Mouse (Mus musculus) adrenal gland, adult 2 months (tissue): ENCODE data around the gene Anks1. TPM values are rescaled to one million over a fixed set of nuclear protein-coding genes. Genes with fewer than 3 reads are reported as not detected.
A peak's percentile ranks its signal among the peaks of the same experiment; 100 is the strongest.

Source experiments
- DNase-seq: peaks from one replicate; pipeline ENCODE4 v3.0.0; 2021
- polyA plus RNA-seq: library from polyadenylated mRNA; depleted of rRNA; stranded (reverse); fragments of >200 nt; gene quantifications from 2 replicates; pipeline ENCODE4 v1.2.3, GENCODE M21; 2012
- total RNA-seq, 2 experiments: library from RNA; stranded (reverse); gene quantifications; 2 replicates each; pipeline ENCODE4 v1.2.3; 2021

Gene Anks1
- total and polyA plus RNA-seq, 3 experiments = 23.5 to 41.3 (median 24.9) TPM

DNA sequence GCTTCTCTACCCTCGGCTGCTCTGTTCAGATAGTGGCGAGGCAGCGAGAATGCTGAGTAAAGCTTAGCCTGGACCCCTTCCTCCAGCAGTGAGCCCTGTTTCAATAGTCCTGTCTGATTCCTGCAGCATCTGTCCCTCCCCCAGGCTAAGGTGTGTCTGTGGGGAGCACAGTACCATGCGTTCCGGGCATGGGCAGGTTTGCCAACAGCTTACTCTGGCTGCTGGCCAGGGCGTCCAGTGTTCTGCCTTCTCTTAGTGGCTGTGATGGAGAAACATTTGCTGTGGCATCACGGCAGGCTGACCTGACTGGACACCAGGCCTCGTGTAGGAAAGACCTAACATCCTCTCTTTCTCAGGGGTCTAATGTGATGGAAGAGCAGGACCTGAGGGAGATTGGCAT is 141.1 kb downstream of the Anks1 start:
- peak; percentile 43 for DNase-seq

DNA sequence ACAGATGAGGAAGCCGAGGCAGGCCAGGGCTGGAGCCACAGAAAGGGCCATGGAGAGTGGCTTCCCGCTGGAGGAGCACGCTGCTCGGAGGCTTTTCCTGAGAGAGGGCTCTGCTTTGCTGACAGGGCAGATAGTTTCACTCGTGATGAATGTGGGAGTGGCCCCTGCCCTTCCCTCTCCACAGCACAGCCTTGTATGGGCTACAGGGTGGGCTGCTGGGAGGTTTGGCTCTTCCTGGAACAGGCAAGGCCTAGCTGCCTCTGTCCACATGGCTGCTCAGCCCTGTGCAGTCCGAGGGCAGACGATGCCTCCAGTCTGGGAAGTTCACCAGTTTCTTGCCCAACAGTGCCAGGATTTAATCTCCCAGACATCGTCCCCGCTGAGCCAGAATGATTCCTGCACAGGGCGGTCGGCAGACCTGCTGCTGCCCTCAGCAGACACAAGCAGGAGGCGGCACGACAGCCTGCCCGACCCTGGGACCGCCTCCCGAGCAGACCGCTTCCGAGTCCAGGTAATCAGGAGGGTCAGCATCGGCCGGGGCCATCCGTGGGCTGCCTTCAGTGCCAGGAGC is 143.3 kb downstream of the Anks1 start:
- no peak for DNase-seq

DNA sequence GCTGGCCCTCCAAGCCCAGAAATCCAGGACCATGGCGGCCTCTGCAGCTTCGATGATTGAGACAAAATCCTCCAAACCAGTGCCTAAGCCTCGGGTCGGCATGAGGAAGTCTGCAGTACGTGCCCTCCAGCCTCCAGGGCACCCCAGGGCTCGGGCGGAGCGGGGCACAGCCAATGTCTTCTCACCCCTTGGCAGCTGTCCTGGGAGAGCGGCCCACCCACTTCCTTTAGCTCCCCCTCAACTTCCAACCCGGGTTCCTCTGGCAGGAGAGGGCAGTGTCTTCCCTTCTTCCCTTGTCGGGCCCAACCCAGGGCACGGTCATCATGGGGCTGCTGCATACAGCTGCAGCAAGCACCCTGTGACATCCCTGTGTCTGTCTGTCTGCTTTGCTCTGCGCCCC is 149.2 kb downstream of the Anks1 start:
- no peak for DNase-seq

DNA sequence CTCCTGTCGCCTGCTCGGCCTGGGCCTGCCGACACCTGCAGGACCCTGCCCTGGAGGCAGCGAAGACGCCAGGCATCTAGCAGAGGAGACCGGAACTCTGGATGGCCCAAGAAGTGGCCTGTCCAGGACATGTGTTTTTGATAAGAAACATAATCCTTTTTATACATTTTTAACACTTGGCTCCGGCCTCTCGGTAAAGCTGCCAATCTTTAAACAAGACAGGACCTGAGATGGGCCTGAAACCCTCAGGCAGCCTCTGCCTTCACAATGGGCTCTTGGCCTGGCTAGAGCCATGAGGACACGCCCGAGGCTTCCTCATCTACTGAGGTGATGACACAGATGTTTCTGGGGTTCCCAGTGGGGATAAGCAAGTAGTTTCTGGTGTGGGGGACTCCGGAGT is 151.6 kb downstream of the Anks1 start:
- DNase-seq = no peak

DNA sequence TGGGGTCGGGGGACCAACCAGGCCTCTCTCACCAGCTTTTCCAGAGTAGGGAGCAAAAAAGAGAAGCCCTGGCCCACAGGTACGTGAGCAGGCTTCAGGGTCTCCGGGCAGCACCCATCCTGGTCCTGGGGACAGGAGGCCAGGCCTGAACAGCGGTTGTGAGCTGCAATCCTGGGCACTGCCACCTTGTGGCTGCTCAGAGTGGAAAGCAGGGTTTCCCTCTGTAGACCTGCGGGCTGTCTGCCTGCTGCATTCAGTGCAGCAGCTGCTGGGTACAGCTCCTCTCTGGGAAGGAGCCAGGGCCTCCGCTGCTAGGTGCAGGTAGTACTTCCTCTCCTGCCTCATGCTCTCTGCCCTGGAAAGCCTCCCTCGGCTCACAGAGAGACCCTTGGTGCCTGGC is 152.4 kb downstream of the Anks1 start:
- DNase-seq = no peak

DNA sequence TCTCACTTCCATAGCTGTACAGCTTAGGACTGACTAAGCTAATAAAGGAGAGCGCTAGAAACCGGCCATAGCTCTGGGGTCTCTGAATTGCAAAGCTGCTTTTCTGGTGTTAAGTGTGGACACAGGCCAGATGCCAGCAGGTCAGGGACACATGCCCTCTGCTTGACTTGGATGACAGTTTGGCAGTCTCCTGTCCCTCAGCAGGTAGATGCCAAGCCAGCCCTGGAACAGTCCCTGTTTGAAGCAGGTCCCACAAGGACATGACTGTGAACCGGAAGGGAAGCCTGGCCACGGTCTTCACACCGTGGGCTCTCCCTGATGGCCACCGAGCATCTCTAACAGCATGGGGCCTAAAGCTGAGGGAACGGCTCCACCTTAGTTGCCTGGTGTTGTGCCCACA is 153.6 kb downstream of the Anks1 start:
- no peak for DNase-seq

DNA sequence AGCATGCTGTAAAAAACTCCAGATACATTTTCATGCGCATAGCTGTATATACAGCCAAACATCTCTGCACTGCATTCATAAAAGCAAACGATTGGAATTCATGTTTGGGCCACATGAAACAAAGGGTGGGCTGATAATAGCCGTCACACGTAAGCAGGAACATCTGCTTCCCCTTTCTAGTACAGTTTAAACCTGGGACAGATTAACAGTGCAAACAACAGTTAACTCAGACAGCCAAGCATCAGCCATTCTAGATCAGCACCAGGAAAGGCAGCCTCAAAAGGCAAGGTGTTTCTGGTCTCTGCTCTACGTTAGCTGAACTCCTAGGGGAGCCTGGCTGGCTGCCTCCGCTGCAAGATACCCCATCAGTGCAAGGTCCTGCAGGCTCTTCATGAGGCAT is 154.1 kb downstream of the Anks1 start:
- DNase-seq = no peak

DNA sequence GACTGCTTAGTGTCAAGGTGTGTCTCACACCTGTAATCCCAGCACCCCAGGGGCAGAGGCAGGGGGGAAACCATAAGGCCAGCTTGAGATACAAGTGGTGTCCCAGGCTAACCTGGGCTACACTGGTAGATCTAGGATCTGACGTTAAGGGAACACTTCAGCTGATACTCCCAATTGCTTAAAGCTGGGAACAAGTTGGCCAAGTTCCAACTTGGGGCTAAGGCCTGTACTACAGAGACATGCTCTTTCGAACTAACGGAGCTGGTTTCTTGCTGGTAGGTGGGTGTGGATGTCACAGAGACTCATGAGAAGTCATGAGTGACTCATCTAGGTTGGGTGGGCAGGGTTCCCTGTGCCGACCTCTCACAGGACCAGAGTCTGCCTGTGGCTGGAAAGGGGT is 158.2 kb downstream of the Anks1 start:
- no peak for DNase-seq

DNA sequence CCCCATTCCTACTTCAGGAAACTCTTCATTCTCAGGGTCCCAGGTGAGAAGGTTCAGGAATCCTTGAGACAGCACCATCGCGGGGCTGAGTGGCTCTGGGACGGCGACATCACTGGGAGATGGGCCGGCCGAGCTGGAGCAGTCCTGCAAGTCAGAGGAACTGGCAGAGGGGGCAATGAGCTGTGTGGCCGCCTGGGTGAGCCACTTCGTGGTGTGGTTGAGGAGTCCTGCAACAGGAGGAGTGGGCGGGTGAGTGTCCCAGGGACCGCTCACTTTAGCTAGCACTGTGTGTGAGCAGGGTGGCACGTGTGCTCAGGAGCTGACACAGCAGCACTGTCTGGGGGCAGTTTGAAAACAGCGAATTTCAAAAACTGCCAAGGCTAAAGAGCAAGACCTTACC is 160.3 kb downstream of the Anks1 start:
- no peak for DNase-seq

DNA sequence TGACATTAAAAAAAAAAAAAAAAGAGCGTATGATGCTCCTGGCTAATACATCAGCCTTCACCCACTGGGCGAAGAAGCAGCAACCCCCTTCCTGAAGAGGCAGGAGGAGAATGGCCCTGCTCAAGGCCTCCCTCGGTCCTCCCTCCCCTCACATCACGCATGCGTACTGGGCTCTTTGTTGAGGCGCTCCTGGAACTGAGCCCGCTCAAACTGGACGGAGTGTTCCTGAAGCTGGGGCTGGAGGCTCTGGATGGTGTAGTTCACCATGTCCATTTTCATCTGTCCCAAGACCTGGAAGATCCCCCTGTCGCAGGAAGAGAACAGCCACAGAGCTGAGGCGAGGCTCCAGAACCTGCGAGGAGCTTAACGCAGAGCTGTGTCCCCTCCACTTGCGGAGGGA is 161.2 kb downstream of the Anks1 start:
- DNase-seq = peak; percentile 87

DNA sequence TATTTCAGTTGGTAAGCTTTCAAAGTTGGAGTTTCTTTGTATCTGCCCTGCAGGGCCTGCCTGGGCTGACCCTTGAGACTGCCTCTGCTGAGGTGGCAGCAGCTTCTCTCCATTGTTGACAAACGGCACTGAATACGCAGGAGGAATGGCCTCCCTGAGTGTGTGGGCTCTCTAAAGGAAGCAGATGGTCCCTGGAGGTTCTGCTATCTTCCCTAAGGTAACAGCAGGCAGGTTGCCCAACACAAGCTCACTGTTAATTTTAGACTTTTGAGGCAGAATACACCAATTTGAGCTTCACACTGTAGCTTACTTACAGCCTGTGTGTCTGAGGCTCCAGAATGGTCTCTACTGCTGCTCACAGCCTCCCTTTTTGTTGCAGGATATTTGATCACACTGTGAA is 163.6 kb downstream of the Anks1 start:
- no peak for DNase-seq

DNA sequence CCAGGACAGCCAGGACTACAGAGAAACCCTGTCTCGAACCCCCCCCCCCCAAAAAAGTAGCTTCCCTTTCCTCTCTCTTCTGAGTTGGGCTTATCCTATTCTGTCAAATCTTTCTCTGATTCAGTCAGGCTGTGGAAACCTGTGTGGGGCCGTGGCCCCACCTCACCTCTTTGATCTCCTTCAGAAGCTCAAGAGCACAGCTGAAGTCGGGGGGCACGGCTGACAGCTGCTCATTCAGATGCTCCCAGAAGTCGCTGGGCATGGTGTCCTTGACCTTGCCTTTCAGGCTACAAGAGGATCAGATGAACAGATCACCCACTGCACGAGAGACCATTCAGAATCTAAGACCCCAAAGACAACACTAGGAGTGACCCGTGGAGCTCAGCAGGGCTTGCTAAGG is 165.4 kb downstream of the Anks1 start:
- DNase-seq = no peak

DNA sequence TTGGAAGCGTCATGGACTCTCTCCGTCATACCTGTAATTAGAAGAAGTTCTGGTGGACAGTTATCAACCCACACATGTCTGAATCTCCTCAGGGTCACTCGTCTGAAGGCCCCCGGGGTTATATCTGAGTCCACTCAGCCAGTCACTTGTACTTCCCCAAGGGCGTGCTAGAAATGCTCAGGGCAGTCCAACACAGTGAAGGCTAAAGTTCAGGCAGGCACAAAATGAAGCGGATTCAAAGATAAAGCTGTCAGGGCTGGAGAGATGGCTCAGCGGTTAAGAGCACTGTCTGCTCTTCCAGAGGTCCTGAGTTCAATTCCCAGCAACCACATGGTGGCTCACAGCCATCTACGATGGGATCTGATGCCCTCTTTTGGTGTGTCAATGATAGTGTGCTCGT is 168.9 kb downstream of the Anks1 start:
- DNase-seq = no peak

DNA sequence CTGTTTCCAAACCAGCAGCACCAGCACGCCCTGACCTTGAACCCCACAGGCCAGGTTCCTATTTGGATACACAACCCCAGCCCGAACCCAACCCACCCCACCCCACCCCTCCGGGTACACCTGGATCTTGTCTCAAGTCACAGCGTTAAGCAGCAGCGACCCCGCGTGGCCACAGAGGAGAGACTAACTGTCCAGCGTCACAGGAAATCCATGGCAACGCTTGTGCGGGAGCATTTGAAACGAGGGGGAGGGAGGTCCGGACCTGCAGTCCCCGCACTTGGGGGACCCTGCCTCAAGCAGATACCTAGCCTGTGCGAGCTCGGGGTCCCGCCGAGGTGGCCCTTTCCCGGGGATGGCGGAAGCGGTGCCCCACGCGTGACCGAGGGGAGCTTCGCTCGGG is 170.5 kb downstream of the Anks1 start:
- peak; percentile 84 for DNase-seq

DNA sequence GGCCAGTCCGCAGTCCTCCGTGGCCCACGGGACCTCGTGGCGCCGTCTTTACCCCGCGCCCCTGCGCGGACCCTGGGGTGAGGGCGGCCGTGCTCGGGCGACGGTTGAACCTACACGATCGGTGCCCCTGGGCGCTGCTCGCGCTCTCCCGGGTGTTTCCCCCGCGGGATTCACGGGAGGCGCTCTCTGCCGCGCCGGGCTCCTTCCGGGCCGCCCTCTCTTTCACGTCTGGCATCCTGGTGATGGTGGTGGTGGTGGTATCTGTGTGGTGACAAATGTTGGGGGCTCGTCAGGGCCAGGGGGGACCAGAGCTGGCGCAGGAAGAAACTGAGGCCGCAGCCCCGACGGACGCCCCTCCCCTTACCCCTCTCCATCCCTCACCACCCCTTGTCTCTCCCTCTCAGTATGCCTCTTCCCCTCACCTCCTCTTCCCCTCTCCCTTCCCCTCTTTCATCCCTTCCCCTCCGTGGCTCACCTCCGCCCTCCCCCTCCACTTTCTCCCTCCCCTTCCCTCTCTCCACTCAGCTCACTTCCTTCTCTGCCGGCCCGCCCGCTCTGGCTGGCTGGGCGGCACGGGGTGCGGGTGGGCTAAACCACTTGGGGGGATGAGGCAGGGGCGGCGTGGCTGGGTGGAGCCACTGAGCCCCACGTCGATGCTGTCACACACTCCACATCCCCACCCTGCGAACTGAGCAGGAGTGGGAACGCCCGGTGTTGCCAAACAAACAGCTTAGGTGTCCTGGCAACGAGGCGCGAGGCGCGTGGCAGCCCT is 171.1 kb downstream of the Anks1 start, which contains the start of gene Tcp11:
Gene Tcp11, minus strand, starts transcription at position 595 of the 772 bp plus-strand sequence.
- DNase-seq = peak; percentile 25

DNA sequence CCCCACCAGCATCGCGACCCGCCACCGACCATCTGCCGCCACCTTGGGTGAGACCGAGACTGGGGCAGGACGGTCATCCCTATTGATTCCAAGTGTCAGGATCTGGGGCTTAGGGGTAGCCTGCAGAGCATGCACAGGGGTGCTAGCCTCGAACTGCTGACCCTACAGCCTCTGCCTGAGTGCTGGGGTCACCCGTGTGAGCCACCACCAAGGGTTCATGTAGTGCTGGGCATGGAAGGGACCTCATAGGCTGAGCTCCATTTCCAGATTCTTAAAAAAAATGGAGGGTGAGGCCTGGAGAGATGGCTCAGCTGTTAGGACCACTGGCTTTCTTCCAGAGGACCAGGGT is 171.7 kb downstream of the Anks1 start:
- DNase-seq = no peak

DNA sequence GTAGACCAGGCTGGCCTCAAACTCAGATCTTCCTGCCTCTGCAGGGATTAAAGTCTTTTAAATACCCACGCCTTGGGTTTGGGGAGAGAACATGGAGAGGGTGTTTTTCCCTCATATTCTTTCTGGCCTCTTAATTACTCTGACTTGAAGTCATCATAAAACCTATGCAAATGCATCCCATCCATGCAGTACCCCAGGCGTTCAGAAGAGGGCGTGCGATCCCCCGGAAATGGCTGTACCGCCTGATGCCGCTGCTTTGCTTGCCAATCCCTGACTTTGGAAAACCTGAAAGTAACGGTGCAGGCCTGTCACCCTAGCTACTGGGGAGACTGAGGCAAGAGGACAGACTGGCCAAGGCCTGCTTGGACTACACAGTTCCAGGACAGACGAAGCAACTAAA is 172.3 kb downstream of the Anks1 start:
- peak; percentile 58 for DNase-seq

DNA sequence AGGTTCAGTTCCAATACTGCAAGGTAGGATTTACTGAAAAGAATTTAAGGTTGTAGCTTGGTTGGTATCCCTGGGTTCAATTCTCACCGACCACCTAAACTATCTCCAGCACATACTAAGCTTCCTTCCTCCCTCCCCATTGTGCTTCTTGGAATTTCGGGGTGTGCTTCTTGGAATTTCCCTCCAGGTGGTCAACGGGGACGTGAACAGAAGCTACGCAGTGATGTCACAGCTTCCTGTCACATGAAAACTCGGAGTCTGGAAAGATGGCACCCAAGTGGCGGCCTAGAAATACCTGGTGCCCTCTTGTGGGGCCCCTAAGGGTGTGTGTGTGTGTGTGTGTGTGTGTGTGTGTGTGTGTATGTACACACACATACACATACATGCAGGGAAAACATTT is 172.8 kb downstream of the Anks1 start:
- DNase-seq = no peak

DNA sequence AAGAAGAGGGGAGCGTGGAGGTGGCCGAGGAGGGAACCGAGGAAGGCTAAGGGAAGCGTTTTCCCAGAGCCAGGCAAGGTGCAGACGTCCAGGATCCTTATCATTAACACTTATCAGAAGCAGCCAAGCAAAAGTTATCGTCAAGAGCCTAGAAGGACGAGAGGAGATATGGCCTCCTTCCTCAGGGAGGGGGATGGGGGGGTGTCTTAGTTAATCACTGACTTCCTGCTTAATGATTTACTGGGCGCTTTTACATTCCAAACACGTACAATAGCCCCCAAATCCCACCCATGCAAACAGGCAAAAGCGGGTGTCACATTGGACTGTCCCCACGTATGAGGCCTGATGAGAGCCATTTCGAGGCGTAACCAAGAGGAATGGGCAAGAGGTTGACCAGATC is 173.8 kb downstream of the Anks1 start:
- DNase-seq = no peak

DNA sequence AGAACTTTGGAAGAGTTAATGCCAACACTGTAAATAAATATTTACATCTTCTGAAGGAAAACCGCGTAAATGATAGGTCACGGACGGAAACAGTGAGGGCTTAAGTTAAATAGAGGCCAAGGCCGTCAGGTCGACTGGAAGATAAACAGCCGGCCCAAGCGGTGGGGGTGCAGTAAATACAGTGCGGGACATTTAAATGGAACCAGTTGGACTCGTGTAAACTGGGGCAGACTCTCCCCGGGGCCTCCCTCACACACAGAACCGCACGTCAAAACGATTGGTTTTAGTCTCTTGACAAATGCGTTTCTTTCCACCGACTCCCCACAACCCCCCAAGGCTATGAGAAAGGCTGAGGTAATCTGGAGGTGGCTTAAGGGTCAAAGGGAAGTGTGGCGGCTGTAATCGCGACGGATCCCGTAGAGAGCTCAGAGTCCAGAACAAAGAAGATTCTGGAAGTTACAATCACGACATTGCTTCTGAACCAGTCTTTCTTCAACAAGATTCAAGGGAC is 175.3 kb downstream of the Anks1 start:
- DNase-seq = no peak

DNA sequence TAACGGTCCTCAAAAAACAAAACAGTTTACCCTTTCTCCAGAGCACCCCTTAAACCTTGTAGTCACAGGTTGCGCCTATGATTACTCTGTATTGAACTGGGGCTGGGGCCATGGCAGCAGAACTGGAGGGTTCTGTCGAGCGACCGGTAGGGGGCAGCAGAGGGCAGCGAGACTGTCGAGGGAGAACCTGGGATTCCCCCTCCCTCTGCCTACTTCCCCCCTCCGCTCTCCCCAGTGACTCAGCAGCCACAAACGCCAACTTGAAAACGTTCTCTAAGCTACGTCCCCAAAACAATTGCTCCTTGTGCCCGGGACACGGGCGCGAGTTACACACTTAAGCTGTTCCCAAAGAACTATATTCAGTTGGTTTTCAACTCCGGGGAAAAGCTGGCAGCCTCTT is 175.9 kb downstream of the Anks1 start:
- peak; percentile 94 for DNase-seq

DNA sequence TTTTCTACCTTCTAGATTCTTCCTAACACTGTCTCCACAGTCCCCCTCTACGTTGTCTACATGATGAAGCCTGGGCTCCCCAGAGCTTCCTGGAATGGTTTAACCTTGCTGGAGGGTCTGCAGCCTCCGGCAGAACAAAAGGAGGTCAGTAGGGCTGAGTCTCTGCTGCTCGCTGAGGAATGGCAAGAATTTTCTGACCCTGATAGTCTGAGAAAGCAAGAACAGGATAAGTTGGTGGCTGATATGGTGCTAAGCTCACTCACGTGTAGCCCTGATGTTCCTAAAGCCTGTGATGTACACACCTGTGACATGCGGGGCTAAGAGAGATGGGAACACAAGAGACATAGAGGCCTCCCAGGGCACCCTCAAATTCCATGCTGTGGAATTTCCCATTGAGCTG is 178.3 kb downstream of the Anks1 start:
- DNase-seq = no peak

DNA sequence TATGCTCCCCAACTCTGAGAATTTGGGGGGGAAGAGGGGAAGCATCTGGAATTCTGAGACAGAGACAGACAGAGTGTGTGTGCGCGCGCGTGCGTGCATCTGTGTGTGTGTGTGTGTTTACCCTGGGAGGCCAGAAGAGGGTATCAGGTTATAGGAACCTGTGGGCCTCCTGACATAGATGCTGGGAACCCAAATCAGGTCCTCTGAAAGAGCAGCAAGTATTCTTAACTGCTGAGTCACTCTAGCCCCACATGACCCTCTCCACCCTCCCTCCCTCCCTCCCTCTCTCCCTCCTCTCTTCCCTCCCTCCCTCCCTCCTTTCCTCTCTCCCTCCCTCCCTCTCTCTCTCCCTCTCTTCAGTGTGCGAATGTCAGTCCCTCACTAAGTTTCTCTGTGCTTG is 179.6 kb downstream of the Anks1 start:
- DNase-seq = no peak

DNA sequence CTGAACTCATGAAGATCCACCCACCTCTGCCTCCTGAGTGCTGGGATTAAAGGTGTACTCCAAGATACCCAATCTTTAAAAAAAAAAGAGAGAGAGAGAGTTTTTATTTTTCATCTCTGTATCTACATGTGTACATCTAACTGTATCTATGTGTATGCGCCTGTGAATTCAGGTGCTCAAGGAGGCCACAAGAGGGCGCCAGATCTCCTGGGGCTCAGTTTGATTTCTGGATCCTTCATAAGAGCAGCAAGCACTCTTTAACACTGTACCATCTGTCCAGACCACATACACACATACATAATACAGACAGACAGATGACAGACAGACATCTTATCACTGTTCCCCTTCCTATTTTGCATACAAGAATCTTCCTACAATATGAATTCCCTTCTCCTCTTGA is 183.2 kb downstream of the Anks1 start:
- DNase-seq = no peak
